Mouse (Mus musculus) fat pad, adult 2 months (tissue): ENCODE data around the gene Snx1.
A peak's percentile ranks its signal among the peaks of the same experiment; 100 is the strongest.

Experiments
- DNase-seq: peaks from one replicate; pipeline ENCODE4 v3.0.0-alpha.2; 2011; ENCODE audit warnings: low read depth, low spot score; ENCODE audit errors: extremely low read depth

Snx1 gene

GRCm38 (mm10) chr9:66126456-66127192 is at the start of gene Snx1, which contains the start of gene Ciao2a:
Gene Snx1 (minus strand): TSS chr9:66126587.
Gene Ciao2a (plus strand): TSS chr9:66126611.
- peak; percentile 91 for DNase-seq

- no peak for DNase-seq
Observed at GRCm38 (mm10) chr9:66174985-66175384, 48.6 kb upstream of the Snx1 start.

GRCm38 (mm10) chr9:66173316-66173855 is 47.0 kb upstream of the Snx1 start:
- no peak for DNase-seq

- DNase-seq = no peak
Observed at GRCm38 (mm10) chr9:66171275-66171921, 45.0 kb upstream of the Snx1 start.

GRCm38 (mm10) chr9:66170506-66170905 is 44.1 kb upstream of the Snx1 start:
- no peak for DNase-seq

- DNase-seq = no peak
Observed at GRCm38 (mm10) chr9:66168233-66168632, 41.8 kb upstream of the Snx1 start.

GRCm38 (mm10) chr9:66167222-66167621 is 40.8 kb upstream of the Snx1 start:
- DNase-seq = no peak

GRCm38 (mm10) chr9:66162995-66163394 is 36.6 kb upstream of the Snx1 start:
- DNase-seq = no peak

GRCm38 (mm10) chr9:66160155-66160554 is 33.8 kb upstream of the Snx1 start:
- no peak for DNase-seq

- no peak for DNase-seq
Observed at GRCm38 (mm10) chr9:66158885-66159430, 32.6 kb upstream of the Snx1 start.

- DNase-seq = no peak
Observed at GRCm38 (mm10) chr9:66157958-66158830, 31.8 kb upstream of the Snx1 start, which contains the start of gene Dapk2. Gene Dapk2 (plus strand): TSS chr9:66158223.

- no peak for DNase-seq
Observed at GRCm38 (mm10) chr9:66155534-66155933, 29.1 kb upstream of the Snx1 start.

GRCm38 (mm10) chr9:66154013-66154412 is 27.6 kb upstream of the Snx1 start:
- no peak for DNase-seq

- no peak for DNase-seq
Observed at GRCm38 (mm10) chr9:66153594-66153993, 27.2 kb upstream of the Snx1 start.

GRCm38 (mm10) chr9:66152011-66152410 is 25.6 kb upstream of the Snx1 start:
- DNase-seq = no peak

GRCm38 (mm10) chr9:66146141-66146540 is 19.8 kb upstream of the Snx1 start:
- DNase-seq = no peak

GRCm38 (mm10) chr9:66144248-66144647 is 17.9 kb upstream of the Snx1 start:
- DNase-seq = no peak

GRCm38 (mm10) chr9:66142265-66142664 is 15.9 kb upstream of the Snx1 start:
- DNase-seq = no peak

GRCm38 (mm10) chr9:66138193-66138592 is 11.8 kb upstream of the Snx1 start:
- DNase-seq = no peak

GRCm38 (mm10) chr9:66135967-66136366 is 9.6 kb upstream of the Snx1 start:
- DNase-seq = no peak

- no peak for DNase-seq
Observed at GRCm38 (mm10) chr9:66131466-66131865, 5.1 kb upstream of the Snx1 start.
